Mouse (Mus musculus) hindbrain, embryonic 12.5 days (tissue): ENCODE measurements around the gene Ndufa13. TPM values are rescaled to one million over a fixed set of nuclear protein-coding genes. Genes with fewer than 3 reads are reported as not detected.

Source experiments
- ATAC-seq: fragments of 200-750 bp; cut with Nextera tagmentation; 2 replicates; pipeline ENCODE4 v1.8.0; 2017; ENCODE audit warnings: moderate TSS enrichment; ENCODE audit not compliant: low FRiP score
- H3K27ac ChIP-seq: fragments of 300-500 bp; sonication (generic); 2 replicates; pipeline ENCODE4 v1.5.1; 2016; ENCODE audit warnings: mild to moderate bottlenecking
- H3K27me3 ChIP-seq: fragments of 300-500 bp; sonication (generic); 2 replicates; pipeline ENCODE4 v1.6.1; 2016; ENCODE audit warnings: mild to moderate bottlenecking
- H3K36me3 ChIP-seq: fragments of 300-500 bp; sonication (generic); 2 replicates; pipeline ENCODE4 v1.6.1; 2016; ENCODE audit warnings: mild to moderate bottlenecking
- H3K4me1 ChIP-seq: fragments of 300-500 bp; sonication (generic); 2 replicates; pipeline ENCODE4 v1.6.1; 2016
- H3K4me2 ChIP-seq: fragments of 300-500 bp; sonication (generic); replicated peaks from 2 replicates; pipeline ENCODE4 v1.6.1; 2016; ENCODE audit warnings: mild to moderate bottlenecking
- H3K4me3 ChIP-seq: fragments of 300-500 bp; sonication (generic); 2 replicates; pipeline ENCODE4 v1.5.1; 2016; ENCODE audit warnings: mild to moderate bottlenecking
- H3K9ac ChIP-seq: fragments of 300-500 bp; sonication (generic); 2 replicates; pipeline ENCODE4 v1.6.1; 2016; ENCODE audit warnings: mild to moderate bottlenecking, moderate library complexity
- H3K9me3 ChIP-seq: fragments of 300-500 bp; sonication (generic); replicated peaks from 2 replicates; pipeline ENCODE4 v1.6.1; 2016; ENCODE audit warnings: mild to moderate bottlenecking
- WGBS: fragments of 180-500 bp; shearing (Covaris S2); methylation state at CpG from one replicate; pipeline ENCODE4 v1.1.7; 2016; 5-methylcytosine and 5-hydroxymethylcytosine counted together
- polyA plus RNA-seq: library from polyadenylated mRNA; unstranded; fragments of >200 nt; fragmentation: Nextera tagmentation; extraction: Ambion mirVana; gene quantifications from 2 replicates; pipeline ENCODE4 v1.2.1, GENCODE M21; 2016

The Ndufa13 gene
- polyA plus RNA-seq, 1 experiment from 2014 or later = 167 TPM

GRCm38 (mm10) chr8:69903063-69903542 is 745 bp upstream of the Ndufa13 start:
- Histone ChIP-seq H3K27ac (peak overlapping the region; percentile 88), H3K4me2 (peak overlapping the region; percentile 95), H3K4me1 (peaks cover 36% of the 10 kb centered on the region), H3K4me3 (peak overlapping the region; percentile 71), H3K9me3 (no peaks in the 10 kb centered on the region), H3K9ac (peak overlapping the region; percentile 80), H3K27me3 (no peaks in the 10 kb centered on the region), H3K36me3 (peaks cover 18% of the 10 kb centered on the region)
- ATAC-seq = peak; percentile 90
- under 1% methylated on average over 45 of the region's 45 CpGs for WGBS

DNA sequence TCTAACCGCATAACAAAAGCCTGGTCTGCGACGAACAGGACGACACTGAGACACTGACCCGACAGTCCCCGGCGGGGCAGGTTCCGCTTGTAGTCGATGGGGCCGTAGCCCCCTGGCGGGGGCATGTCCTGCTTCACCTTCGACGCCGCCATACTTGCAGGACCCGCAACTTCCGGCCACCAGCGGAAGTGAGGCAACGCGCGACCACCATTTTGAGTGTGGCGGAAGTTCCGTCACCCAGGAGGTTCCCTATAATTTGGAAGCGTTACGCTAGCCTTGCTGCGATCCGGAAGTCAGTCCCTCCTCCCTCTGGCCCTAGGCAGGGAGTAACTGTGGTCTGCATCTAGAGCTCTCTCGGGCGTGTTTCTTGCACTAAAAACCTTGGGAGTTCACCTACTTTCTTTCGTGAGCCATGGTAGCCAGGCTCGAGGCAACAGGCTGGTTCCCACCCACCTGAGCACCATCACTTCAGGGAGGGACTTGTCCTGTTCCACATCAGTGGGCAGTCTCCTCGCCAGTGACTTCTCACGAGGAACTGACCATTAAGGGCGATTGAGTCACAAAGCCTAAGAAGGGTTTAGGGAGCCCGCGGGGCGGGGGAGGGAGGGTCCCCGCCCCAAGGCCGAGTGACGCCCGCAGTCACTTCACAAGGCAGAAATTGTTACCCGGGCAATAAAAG is 735 bp downstream of the Ndufa13 start:
- H3K4me1 ChIP-seq = peaks cover 45% of the 10 kb centered on the region

GRCm38 (mm10) chr8:69900895-69901451 is 1.4 kb downstream of the Ndufa13 start:
- no peak for ATAC-seq

More for the DNA sequence above, 735 bp downstream of the Ndufa13 start:
- Histone ChIP-seq H3K27ac (peak overlapping the region; percentile 88), H3K9me3 (no peaks in the 10 kb centered on the region), H3K4me3 (peak overlapping the region; percentile 71), H3K9ac (peak overlapping the region; percentile 80), H3K36me3 (peaks cover 14% of the 10 kb centered on the region), H3K4me2 (peak overlapping the region; percentile 95), H3K27me3 (no peaks in the 10 kb centered on the region)
- ATAC-seq = peak; percentile 72
- 2% methylated on average over 41 of the region's 41 CpGs for WGBS

GRCm38 (mm10) chr8:69899876-69900275 is 2.5 kb downstream of the Ndufa13 start:
- WGBS = 96% methylated on average over 2 of the region's 2 CpGs
- Histone ChIP-seq H3K9me3 (no peaks in the 10 kb centered on the region), H3K4me3 (no peak overlapping the region), H3K4me2 (no peak overlapping the region; the same call in 1 of the 2 replicates), H3K36me3 (peaks cover 14% of the 10 kb centered on the region), H3K4me1 (peaks cover 57% of the 10 kb centered on the region), H3K27me3 (no peaks in the 10 kb centered on the region), H3K9ac (no peak overlapping the region), H3K27ac (no peak overlapping the region)
- no peak for ATAC-seq

More at GRCm38 (mm10) chr8:69900895-69901451, 1.4 kb downstream of the Ndufa13 start:
- no peaks in the 10 kb centered on the region for H3K27me3 ChIP-seq
- no peaks in the 10 kb centered on the region for H3K9me3 ChIP-seq
- H3K4me1 ChIP-seq = peaks cover 46% of the 10 kb centered on the region
- H3K27ac ChIP-seq = peak overlapping the region; percentile 88
- H3K4me3 ChIP-seq = peak overlapping the region; percentile 71
- 22% methylated on average over 12 of the region's 12 CpGs for WGBS
- H3K9ac ChIP-seq = peak overlapping the region; percentile 76
- peak overlapping the region; percentile 95 for H3K4me2 ChIP-seq
- H3K36me3 ChIP-seq = peaks cover 14% of the 10 kb centered on the region

DNA sequence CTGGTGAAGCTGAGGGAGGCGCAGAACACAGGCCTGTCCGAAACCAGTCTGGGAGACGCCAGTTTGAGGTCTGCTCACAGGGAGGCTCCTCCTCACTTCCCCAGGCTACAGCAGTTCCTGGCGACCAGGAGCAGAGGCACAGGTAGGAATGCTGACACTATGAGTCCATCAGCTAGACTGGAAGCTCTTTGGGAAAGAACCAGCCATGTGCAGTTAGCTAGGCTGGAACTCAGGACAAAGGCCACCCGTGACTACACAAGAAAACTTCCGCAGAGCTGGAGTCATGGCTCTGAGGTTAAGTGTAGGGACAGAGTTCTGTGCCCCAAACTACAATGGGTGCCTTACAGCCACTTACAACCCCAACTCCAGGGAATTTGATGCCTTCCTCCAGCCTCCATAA is 4.5 kb downstream of the Ndufa13 start:
- no peak for ATAC-seq
- Histone ChIP-seq H3K4me1 (peaks cover 56% of the 10 kb centered on the region), H3K9me3 (no peaks in the 10 kb centered on the region)

DNA sequence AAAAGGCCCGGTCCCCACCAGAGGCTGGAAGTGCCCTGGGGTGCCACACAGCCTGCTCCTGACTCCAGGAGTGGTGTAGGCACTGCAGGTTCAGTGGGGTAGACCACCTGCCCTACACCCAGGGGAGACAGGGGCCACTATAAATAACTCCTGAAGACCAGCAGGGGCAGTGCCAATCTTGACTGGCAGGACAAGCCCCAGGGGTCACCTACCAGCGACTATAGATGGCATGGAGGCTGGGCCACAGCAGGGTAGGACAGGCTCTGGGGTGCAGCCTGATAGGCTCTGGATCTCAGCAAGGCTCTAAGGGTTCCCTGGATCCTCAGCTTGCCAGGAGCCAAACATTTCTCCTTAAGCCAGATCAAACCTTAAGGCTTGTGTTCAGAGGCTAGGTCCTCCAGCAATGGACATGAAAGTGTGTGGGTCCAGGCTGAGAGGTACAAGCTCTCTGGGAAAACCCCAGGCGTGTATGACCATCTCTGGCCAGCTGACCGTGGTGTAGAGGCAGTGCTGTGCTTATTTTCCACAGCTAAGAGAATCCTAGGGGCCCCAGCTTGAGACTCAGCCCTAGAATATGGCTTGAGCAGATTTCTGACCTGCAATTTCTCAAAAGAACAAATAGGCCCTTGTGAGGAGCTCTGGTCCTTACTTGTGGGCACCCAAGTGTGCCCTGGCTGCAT is 6.4 kb downstream of the Ndufa13 start:
- Histone ChIP-seq H3K4me1 (peaks cover 53% of the 10 kb centered on the region), H3K27ac (no peak overlapping the region), H3K9me3 (no peaks in the 10 kb centered on the region), H3K27me3 (peaks cover 11% of the 10 kb centered on the region; the same call in 1 of the 2 replicates), H3K36me3 (peaks cover 29% of the 10 kb centered on the region), H3K9ac (no peak overlapping the region), H3K4me3 (no peak overlapping the region), H3K4me2 (no peak overlapping the region)
- no peak for ATAC-seq
- WGBS = 79% methylated on average over 4 of the region's 4 CpGs

More for the DNA sequence above, 4.5 kb downstream of the Ndufa13 start:
- H3K4me3 ChIP-seq = no peak overlapping the region
- peaks cover 4% of the 10 kb centered on the region; the same call in 1 of the 2 replicates for H3K27me3 ChIP-seq
- H3K36me3 ChIP-seq = peaks cover 29% of the 10 kb centered on the region
- H3K9ac ChIP-seq = no peak overlapping the region
- H3K27ac ChIP-seq = no peak overlapping the region
- H3K4me2 ChIP-seq = no peak overlapping the region
- WGBS = 87% methylated on average over 6 of the region's 6 CpGs

DNA sequence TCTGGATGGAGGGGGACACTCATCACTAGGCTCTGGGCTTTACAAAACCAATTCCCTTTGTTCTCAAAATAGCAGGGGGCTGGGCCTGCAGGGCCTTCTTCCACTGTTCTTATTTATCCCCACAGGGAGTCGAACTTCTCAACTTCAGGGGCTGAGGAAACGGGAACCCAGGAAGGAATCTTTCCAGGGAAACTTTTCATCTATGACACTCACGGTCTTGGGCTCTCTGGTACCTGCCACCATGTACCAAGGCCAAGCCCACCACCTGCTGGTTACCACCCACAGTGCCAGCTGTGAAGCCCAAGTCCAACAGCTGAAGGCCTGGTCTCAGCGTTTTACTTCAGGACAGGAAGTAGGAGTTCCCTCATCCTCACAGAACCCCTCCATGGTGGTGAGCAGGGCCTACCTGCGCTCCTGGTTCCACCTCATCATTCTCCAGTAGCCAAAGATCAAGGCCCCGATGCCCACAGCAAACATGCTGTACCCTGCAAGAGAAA is 7.5 kb downstream of the Ndufa13 start:
- Histone ChIP-seq H3K4me1 (peaks cover 43% of the 10 kb centered on the region), H3K4me2 (no peak overlapping the region), H3K36me3 (peaks cover 29% of the 10 kb centered on the region), H3K27ac (no peak overlapping the region), H3K9ac (no peak overlapping the region), H3K27me3 (peaks cover 21% of the 10 kb centered on the region), H3K4me3 (no peak overlapping the region), H3K9me3 (no peaks in the 10 kb centered on the region)
- 51% methylated on average over 6 of the region's 6 CpGs for WGBS
- no peak for ATAC-seq

- H3K4me2 ChIP-seq = no peak overlapping the region
- H3K9ac ChIP-seq = no peak overlapping the region
- H3K27ac ChIP-seq = no peak overlapping the region
- H3K9me3 ChIP-seq = no peaks in the 10 kb centered on the region
- no peak overlapping the region for H3K4me3 ChIP-seq
- ATAC-seq = no peak
- peaks cover 45% of the 10 kb centered on the region for H3K4me1 ChIP-seq
- WGBS = 30% methylated on average over 17 of the region's 17 CpGs
- H3K36me3 ChIP-seq = peaks cover 26% of the 10 kb centered on the region
- peaks cover 31% of the 10 kb centered on the region for H3K27me3 ChIP-seq
These were observed 8.5 kb downstream of the Ndufa13 start for GRCm38 (mm10) chr8:69893863-69894262.

DNA sequence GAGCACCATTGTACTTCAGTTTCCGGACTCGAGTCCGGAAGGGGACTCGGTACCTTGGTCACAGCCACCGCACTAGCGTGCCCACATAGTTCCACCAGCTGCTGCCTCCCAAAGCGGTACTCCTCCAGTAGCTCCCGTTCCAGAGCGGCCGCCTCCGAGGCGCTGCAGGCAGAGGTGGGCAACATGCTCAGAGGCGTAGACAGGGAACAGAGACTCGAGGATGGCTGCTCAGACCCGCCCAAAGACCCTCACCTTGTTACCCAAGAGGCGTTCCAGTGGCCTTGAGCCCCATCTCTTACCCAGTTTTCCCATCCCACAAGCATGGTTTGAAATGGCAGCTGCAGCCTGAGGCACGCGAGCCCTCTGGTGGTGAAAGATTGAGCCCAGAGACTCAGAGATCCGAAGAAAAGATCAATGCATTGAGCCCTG is 11.5 kb downstream of the Ndufa13 start:
- no peak overlapping the region for H3K9ac ChIP-seq
- peaks cover 15% of the 10 kb centered on the region; the same call in 1 of the 2 replicates for H3K36me3 ChIP-seq
- H3K27ac ChIP-seq = no peak overlapping the region
- H3K9me3 ChIP-seq = no peaks in the 10 kb centered on the region
- ATAC-seq = 0 out of 2 replicates have a peak, but pooled peaks have one; percentile 1
- WGBS = 45% methylated on average over 19 of the region's 19 CpGs
- no peak overlapping the region for H3K4me2 ChIP-seq
- peaks cover 55% of the 10 kb centered on the region for H3K4me1 ChIP-seq
- no peak overlapping the region for H3K4me3 ChIP-seq
- H3K27me3 ChIP-seq = peaks cover 62% of the 10 kb centered on the region

DNA sequence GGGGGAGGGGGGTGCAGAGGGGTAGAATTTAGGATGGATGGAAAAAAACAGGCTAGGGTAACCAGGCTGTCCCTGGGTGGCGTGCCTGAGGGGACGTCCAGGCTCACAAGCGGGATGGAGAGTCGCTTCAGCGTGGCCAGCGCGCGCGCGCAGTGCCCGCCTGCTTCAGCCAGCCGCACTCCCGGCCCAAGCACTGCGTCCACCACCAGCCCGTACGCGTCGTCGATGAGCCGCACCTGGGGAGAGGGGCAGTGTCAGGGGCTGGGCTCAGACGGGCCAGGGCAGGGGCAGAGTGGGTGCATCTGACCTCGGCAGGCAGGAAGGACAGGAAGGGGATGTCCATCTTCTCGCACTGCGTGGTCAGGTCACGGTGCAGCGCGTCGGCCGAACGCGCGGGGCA is 13.5 kb downstream of the Ndufa13 start:
- Histone ChIP-seq H3K9me3 (no peaks in the 10 kb centered on the region), H3K4me3 (peak overlapping the region; percentile 23), H3K4me2 (peak overlapping the region; percentile 42), H3K27ac (no peak overlapping the region), H3K9ac (peak overlapping the region; percentile 2; the same call in 1 of the 2 replicates), H3K36me3 (peaks cover 11% of the 10 kb centered on the region; the same call in 1 of the 2 replicates), H3K4me1 (peaks cover 40% of the 10 kb centered on the region), H3K27me3 (peaks cover 81% of the 10 kb centered on the region)
- 4% methylated on average over 32 of the region's 32 CpGs for WGBS
- ATAC-seq = 0 out of 2 replicates have a peak, but pooled peaks have one; percentile 24

- 8% methylated on average over 24 of the region's 24 CpGs for WGBS
- ATAC-seq = no peak
- H3K9me3 ChIP-seq = no peaks in the 10 kb centered on the region
- H3K4me2 ChIP-seq = peak overlapping the region; percentile 42
- H3K4me3 ChIP-seq = peak overlapping the region; percentile 26
- peaks cover 86% of the 10 kb centered on the region for H3K27me3 ChIP-seq
- H3K27ac ChIP-seq = no peak overlapping the region
- H3K4me1 ChIP-seq = peaks cover 40% of the 10 kb centered on the region
- H3K9ac ChIP-seq = no peak overlapping the region
- H3K36me3 ChIP-seq = peaks cover 5% of the 10 kb centered on the region; the same call in 1 of the 2 replicates
These were observed 14.0 kb downstream of the Ndufa13 start for GRCm38 (mm10) chr8:69888244-69888866.
